Mouse (Mus musculus) MEL (cell line): ENCODE measurements around the gene Arhgef3. TPM values are rescaled to one million over a fixed set of nuclear protein-coding genes. Genes with fewer than 3 reads are reported as not detected.

Source experiments
- DNase-seq: peaks from one replicate; pipeline ENCODE4 v3.0.0; 2011; ENCODE audit warnings: low read depth, low spot score
- H3K27ac ChIP-seq: 2 replicates; pipeline ENCODE4 v1.5.1; 2012; ENCODE audit warnings: low read depth, mild to moderate bottlenecking, control low read depth, low read length, moderate library complexity; ENCODE audit not compliant: control insufficient read depth
- H3K27me3 ChIP-seq, 2 experiments: fragments of 150-350 bp in 1 of 2; sonication (generic) in 1 of 2; 2 replicates each; pipeline ENCODE4 v1.6.1; 2012; ENCODE audit warnings: low read length in 2 of 2, mild to moderate bottlenecking in 2 of 2, improper control_type of control experiment in 1 of 2, moderate library complexity in 1 of 2; ENCODE audit not compliant: insufficient read depth in 2 of 2, control insufficient read depth in 1 of 2
- H3K36me3 ChIP-seq, 2 experiments: 2 replicates each; pipeline ENCODE4 v1.6.1; 2012 to 2014; ENCODE audit warnings: low read length in 2 of 2, improper control_type of control experiment in 1 of 2, inconsistent platforms in 1 of 2, mild to moderate bottlenecking in 1 of 2; ENCODE audit not compliant: insufficient read depth in 2 of 2, control insufficient read depth in 1 of 2
- H3K4me1 ChIP-seq, 2 experiments: fragments of 150-350 bp in 1 of 2; sonication (generic) in 1 of 2; 2 replicates each; pipeline ENCODE4 v1.6.1; 2012; ENCODE audit warnings: low read length in 2 of 2, improper control_type of control experiment in 1 of 2, mild to moderate bottlenecking in 1 of 2; ENCODE audit not compliant: insufficient read depth in 2 of 2, control insufficient read depth in 1 of 2
- H3K4me3 ChIP-seq, 2 experiments: fragments of 150-350 bp in 1 of 2; sonication (generic) in 1 of 2; 2 replicates each; pipeline ENCODE4 v1.5.1; 2012; ENCODE audit warnings: low read depth in 2 of 2, low read length in 2 of 2, mild to moderate bottlenecking in 2 of 2, moderate library complexity in 2 of 2, control low read depth in 1 of 2, improper control_type of control experiment in 1 of 2; ENCODE audit not compliant: control insufficient read depth in 1 of 2, insufficient read depth in 1 of 2
- H3K79me2 ChIP-seq: 2 replicates; pipeline ENCODE4 v1.6.1; 2012; ENCODE audit warnings: mild to moderate bottlenecking, low read length, moderate library complexity; ENCODE audit not compliant: control insufficient read depth, poor library complexity, insufficient read depth
- H3K9ac ChIP-seq: 2 replicates; pipeline ENCODE4 v1.6.1; 2012; ENCODE audit warnings: low read depth, mild to moderate bottlenecking, control low read depth, low read length, moderate library complexity; ENCODE audit not compliant: control insufficient read depth, poor library complexity, severe bottlenecking
- H3K9me3 ChIP-seq: fragments of 150-350 bp; sonication (generic); replicated peaks from 2 replicates; pipeline ENCODE4 v1.6.1; 2012; ENCODE audit warnings: mild to moderate bottlenecking, low read length, improper control_type of control experiment, moderate library complexity; ENCODE audit not compliant: insufficient read depth
- BHLHE40 ChIP-seq: IDR thresholded peaks from 2 replicates; pipeline ENCODE4 v1.6.1; 2012; ENCODE audit warnings: low read depth, mild to moderate bottlenecking, inconsistent platforms, low read length, improper control_type of control experiment, borderline replicate concordance
- CHD1 ChIP-seq: IDR thresholded peaks from 2 replicates; pipeline ENCODE4 v1.6.1; 2012; ENCODE audit warnings: low read depth, mild to moderate bottlenecking, inconsistent platforms, low read length, improper control_type of control experiment
- E2F4 ChIP-seq: IDR thresholded peaks from 2 replicates; pipeline ENCODE4 v1.6.1; 2011; ENCODE audit warnings: low read depth, low read length, improper control_type of control experiment, borderline replicate concordance
- ELF1 ChIP-seq: IDR thresholded peaks from 2 replicates; pipeline ENCODE4 v1.6.1; 2014; ENCODE audit warnings: low read depth, mild to moderate bottlenecking, inconsistent platforms, low read length, improper control_type of control experiment, moderate library complexity
- ETS1 ChIP-seq: IDR thresholded peaks from 2 replicates; pipeline ENCODE4 v1.6.1; 2012; ENCODE audit warnings: low read depth, mild to moderate bottlenecking, inconsistent platforms, low read length, improper control_type of control experiment, moderate library complexity
- GABPA ChIP-seq: IDR thresholded peaks from 2 replicates; pipeline ENCODE4 v1.6.1; 2012; ENCODE audit warnings: low read depth, mild to moderate bottlenecking, inconsistent platforms, low read length, improper control_type of control experiment, moderate library complexity
- MAX ChIP-seq: IDR thresholded peaks from 2 replicates; pipeline ENCODE4 v1.6.1; 2011; ENCODE audit warnings: low read length, improper control_type of control experiment
- MAZ ChIP-seq: IDR thresholded peaks from 2 replicates; pipeline ENCODE4 v1.6.1; 2012; ENCODE audit warnings: low read depth, mild to moderate bottlenecking, inconsistent platforms, low read length, improper control_type of control experiment
- MEF2A ChIP-seq: IDR thresholded peaks from 2 replicates; pipeline ENCODE4 v1.6.1; 2014; ENCODE audit warnings: low read depth, mild to moderate bottlenecking, inconsistent platforms, low read length, improper control_type of control experiment; ENCODE audit not compliant: poor library complexity, insufficient replicate concordance, severe bottlenecking; ENCODE audit errors: extremely low read depth
- NRF1 ChIP-seq: IDR thresholded peaks from 2 replicates; pipeline ENCODE4 v1.6.1; 2014; ENCODE audit warnings: low read depth, mild to moderate bottlenecking, inconsistent platforms, low read length, improper control_type of control experiment, moderate library complexity; ENCODE audit not compliant: poor library complexity, insufficient read depth, severe bottlenecking
- POLR2A ChIP-seq, 2 experiments: IDR thresholded peaks; 2 replicates each; pipeline ENCODE4 v1.6.1; 2011 to 2012; ENCODE audit warnings: low read length in 2 of 2, mild to moderate bottlenecking in 2 of 2, control low read depth in 1 of 2, improper control_type of control experiment in 1 of 2, low read depth in 1 of 2, moderate library complexity in 1 of 2; ENCODE audit not compliant: control insufficient read depth in 1 of 2, insufficient read depth in 1 of 2, poor library complexity in 1 of 2
- RAD21 ChIP-seq: IDR thresholded peaks from 2 replicates; pipeline ENCODE4 v1.6.1; 2011; ENCODE audit warnings: mild to moderate bottlenecking, low read depth, low read length, improper control_type of control experiment
- SMC3 ChIP-seq: IDR thresholded peaks from 2 replicates; pipeline ENCODE4 v1.6.1; 2011; ENCODE audit warnings: low read depth, low read length, improper control_type of control experiment
- ZMIZ1 ChIP-seq: IDR thresholded peaks from 2 replicates; pipeline ENCODE4 v1.6.1; 2012; ENCODE audit warnings: low read depth, mild to moderate bottlenecking, inconsistent platforms, low read length, improper control_type of control experiment, moderate library complexity
- polyA plus RNA-seq, 2 experiments: library from polyadenylated mRNA; stranded (reverse) in 1 of 2; unstranded in 1 of 2; fragments of >175 nt in 1 of 2; fragments of >200 nt in 1 of 2; gene quantifications; 2 replicates each; pipeline versions ENCODE4 v1.2.1 to v1.2.4; 2012; ENCODE audit warnings: low replicate concordance in 2 of 2, low read depth in 1 of 2; ENCODE audit not compliant: insufficient read length in 2 of 2, insufficient read depth in 1 of 2, missing spikeins in 1 of 2
- total RNA-seq: library from RNA; depleted of rRNA; stranded (reverse); fragments of 300-350 nt; gene quantifications from 2 replicates; pipeline ENCODE4 v1.2.3, GENCODE M21; 2012

Gene Arhgef3
- total and polyA plus RNA-seq, 3 experiments: 2.1 to 2.7 TPM; not detected in 1

- H3K4me1 ChIP-seq: no peaks in the 10 kb centered on the region
- no peak for TF ChIP-seq E2F4
- TF ChIP-seq NRF1: no peak
- no peak for DNase-seq
- peaks cover 0 to 2% of the 10 kb centered on the region in 2 experiments; a peak in 1 of 4 replicates for H3K27me3 ChIP-seq
- H3K9me3 ChIP-seq: no peaks in the 10 kb centered on the region
- no peak overlapping the region for H3K9ac ChIP-seq
- H3K4me3 ChIP-seq: no peak overlapping the region
- no peaks in the 10 kb centered on the region for H3K79me2 ChIP-seq
- no peak overlapping the region for H3K27ac ChIP-seq
- no peaks in the 10 kb centered on the region for H3K36me3 ChIP-seq
Observed at GRCm38 (mm10) chr14:27200743-27201576, 86.3 kb downstream of the Arhgef3 start.

GRCm38 (mm10) chr14:27201824-27202223, 87.1 kb downstream of the Arhgef3 start:
- H3K9me3 ChIP-seq: no peaks in the 10 kb centered on the region
- peaks cover 0 to 2% of the 10 kb centered on the region in 2 experiments; a peak in 1 of 4 replicates for H3K27me3 ChIP-seq
- no peaks in the 10 kb centered on the region for H3K79me2 ChIP-seq
- TF ChIP-seq BHLHE40 (no peak), E2F4 (no peak), SMC3 (no peak), ETS1 (no peak), CHD1 (no peak), MAZ (no peak), POLR2A (IDR thresholded peaks at IDR 0.05; ENCODE audit: control insufficient read depth in 1 of 2, insufficient read depth in 1 of 2, low read depth in 1 of 2, low read length in 2 of 2, poor library complexity in 1 of 2) (no peak), RAD21 (no peak), MEF2A (no peak), MAX (no peak), ZMIZ1 (no peak), GABPA (no peak), ELF1 (no peak)
- no peak overlapping the region for H3K9ac ChIP-seq
- DNase-seq: no peak
- no peaks in the 10 kb centered on the region for H3K36me3 ChIP-seq
- H3K27ac ChIP-seq: no peak overlapping the region
- H3K4me3 ChIP-seq: no peak overlapping the region
- no peaks in the 10 kb centered on the region for H3K4me1 ChIP-seq

GRCm38 (mm10) chr14:27204704-27205103, 90.0 kb downstream of the Arhgef3 start:
- Histone ChIP-seq H3K27me3 (peaks cover 0 to 2% of the 10 kb centered on the region in 2 experiments; a peak in 1 of 4 replicates), H3K4me3 (no peak overlapping the region), H3K27ac (no peak overlapping the region), H3K36me3 (no peaks in the 10 kb centered on the region), H3K9me3 (no peaks in the 10 kb centered on the region), H3K79me2 (no peaks in the 10 kb centered on the region), H3K4me1 (no peaks in the 10 kb centered on the region), H3K9ac (no peak overlapping the region)
- no peak for DNase-seq
- TF ChIP-seq BHLHE40: no peak
